Mouse (Mus musculus): ENCODE data around the gene Abhd15. TPM values are rescaled to one million over a fixed set of nuclear protein-coding genes. Genes with fewer than 3 reads are reported as not detected.

The Abhd15 gene
- total RNA-seq, 4 experiments from 2014 or later = 1.7 to 3.2 (median 2.2) TPM

- no peak for DNase-seq (ENCODE audit: low spot score)
These were observed 21.2 kb upstream of the Abhd15 start, which contains the start of gene Git1 for GRCm38 (mm10) chr11:77493512-77494343. TSS of gene Git1 (plus strand) at chr11:77493562.

- no peak for DNase-seq (ENCODE audit: low spot score)
These were observed 20.6 kb upstream of the Abhd15 start for GRCm38 (mm10) chr11:77494344-77494676.

GRCm38 (mm10) chr11:77494782-77495181 is 20.1 kb upstream of the Abhd15 start:
- DNase-seq (ENCODE audit: low spot score) = no peak

- no peak for DNase-seq (ENCODE audit: low spot score)
These were observed 19.4 kb upstream of the Abhd15 start for GRCm38 (mm10) chr11:77495507-77495906.

- DNase-seq (ENCODE audit: low spot score) = peak; percentile 85
These were observed 17.6 kb upstream of the Abhd15 start for GRCm38 (mm10) chr11:77497341-77497756.

- no peak for DNase-seq (ENCODE audit: low spot score)
These were observed 17.1 kb upstream of the Abhd15 start for GRCm38 (mm10) chr11:77497851-77498250.

GRCm38 (mm10) chr11:77498261-77499139 is 16.4 kb upstream of the Abhd15 start:
- DNase-seq (ENCODE audit: low spot score) = no peak

GRCm38 (mm10) chr11:77499354-77499753 is 15.6 kb upstream of the Abhd15 start:
- DNase-seq (ENCODE audit: low spot score) = no peak

- no peak for DNase-seq (ENCODE audit: low spot score)
These were observed 14.3 kb upstream of the Abhd15 start for GRCm38 (mm10) chr11:77500361-77501325.

GRCm38 (mm10) chr11:77501392-77501791 is 13.5 kb upstream of the Abhd15 start:
- DNase-seq (ENCODE audit: low spot score) = peak; percentile 74

GRCm38 (mm10) chr11:77501971-77502370 is 12.9 kb upstream of the Abhd15 start:
- no peak for DNase-seq (ENCODE audit: low spot score)

- DNase-seq (ENCODE audit: low spot score) = no peak
These were observed 12.4 kb upstream of the Abhd15 start for GRCm38 (mm10) chr11:77502481-77502880.

- DNase-seq (ENCODE audit: low spot score) = no peak
These were observed 11.4 kb upstream of the Abhd15 start for GRCm38 (mm10) chr11:77503511-77503910.

GRCm38 (mm10) chr11:77504377-77504776 is 10.5 kb upstream of the Abhd15 start:
- no peak for DNase-seq (ENCODE audit: low spot score)

- DNase-seq (ENCODE audit: low spot score) = no peak
These were observed 9.5 kb upstream of the Abhd15 start for GRCm38 (mm10) chr11:77505291-77505980.

- no peak for DNase-seq (ENCODE audit: low spot score)
These were observed 8.6 kb upstream of the Abhd15 start for GRCm38 (mm10) chr11:77506273-77506672.

GRCm38 (mm10) chr11:77506941-77507340 is 8.0 kb upstream of the Abhd15 start:
- DNase-seq (ENCODE audit: low spot score) = no peak

- DNase-seq (ENCODE audit: low spot score) = no peak
These were observed 7.5 kb upstream of the Abhd15 start for GRCm38 (mm10) chr11:77507426-77507825.

GRCm38 (mm10) chr11:77508068-77509021 is 6.6 kb upstream of the Abhd15 start:
- peak; percentile 77 for DNase-seq (ENCODE audit: low spot score)

GRCm38 (mm10) chr11:77511336-77511735 is 3.6 kb upstream of the Abhd15 start:
- DNase-seq (ENCODE audit: low spot score) = no peak
